Mouse (Mus musculus): ENCODE data around the gene Ptger2. TPM values are rescaled to one million over a fixed set of nuclear protein-coding genes. Genes with fewer than 3 reads are reported as not detected.
"Not testable (repeated sequence)": the region's sequence is repeated elsewhere in the genome, so short reads cannot be mapped to it uniquely, and the experiment has no call there.

Ptger2 gene
- polyA plus RNA-seq (2015; fragmentation: Nextera tagmentation; extraction: Ambion mirVana), result 0.40 and 0.47 TPM in 2 replicates

GRCm38 (mm10) chr14:44987674-44988355 lies at the start of gene Ptger2:
Gene Ptger2 (plus strand): TSS chr14:44988195.
- Histone ChIP-seq H3K4me3 (replicated peaks; ENCODE audit: low read length) (peak within 1 kb of the TSS; percentile 50), H3K4me1 (replicated peaks; ENCODE audit: control insufficient read depth, insufficient read depth, low read length) (peaks cover 15% of the 10 kb centered on the region), H3K9ac (replicated peaks; ENCODE audit: low read depth, low read length) (peak within 1 kb of the TSS; percentile 43), H3K4me2 (ENCODE audit: low read length) (peak within 1 kb of the TSS; percentile 92)
- WGBS, result 10% methylated on average over 6 of the region's 6 CpGs
- H3K27me3 ChIP-seq (replicated peaks; ENCODE audit: control insufficient read depth, insufficient read depth, low read length); H3K9me3 ChIP-seq (ENCODE audit: control insufficient read depth, low read length); H3K36me3 ChIP-seq (ENCODE audit: control insufficient read depth, insufficient read depth); H3K27ac ChIP-seq (ENCODE audit: low read length): not testable (repeated sequence)
- peak; percentile 59 for ATAC-seq

- 30% methylated on average over 1 of the region's 1 CpGs for whole genome bisulfite sequencing
- Histone ChIP-seq H3K9me3 (ENCODE audit: control insufficient read depth, low read length) (no peaks in the 10 kb centered on the region), H3K36me3 (ENCODE audit: control insufficient read depth, insufficient read depth) (no peaks in the 10 kb centered on the region), H3K4me1 (replicated peaks; ENCODE audit: control insufficient read depth, insufficient read depth, low read length) (no peaks in the 10 kb centered on the region), H3K27ac (ENCODE audit: low read length) (peak overlapping the region; percentile 8; the same call in 1 of the 2 replicates), H3K9ac (replicated peaks; ENCODE audit: low read depth, low read length) (no peak overlapping the region), H3K4me3 (replicated peaks; ENCODE audit: low read length) (no peak overlapping the region), H3K27me3 (replicated peaks; ENCODE audit: control insufficient read depth, insufficient read depth, low read length) (no peaks in the 10 kb centered on the region), H3K4me2 (ENCODE audit: low read length) (no peak overlapping the region)
- peak; percentile 72 for ATAC-seq
Observed at GRCm38 (mm10) chr14:44960746-44961145, 27.2 kb upstream of the Ptger2 start.

- H3K9ac ChIP-seq (replicated peaks; ENCODE audit: low read depth, low read length); H3K36me3 ChIP-seq (ENCODE audit: control insufficient read depth, insufficient read depth); H3K4me3 ChIP-seq (replicated peaks; ENCODE audit: low read length); H3K27me3 ChIP-seq (replicated peaks; ENCODE audit: control insufficient read depth, insufficient read depth, low read length); H3K27ac ChIP-seq (ENCODE audit: low read length); H3K9me3 ChIP-seq (ENCODE audit: control insufficient read depth, low read length); H3K4me1 ChIP-seq (replicated peaks; ENCODE audit: control insufficient read depth, insufficient read depth, low read length); H3K4me2 ChIP-seq (ENCODE audit: low read length): not testable (repeated sequence)
- WGBS, result 7% methylated on average over 4 of the region's 4 CpGs
- peak; percentile 43 for ATAC-seq
Observed at GRCm38 (mm10) chr14:44977278-44977677, 10.7 kb upstream of the Ptger2 start.

- no peaks in the 10 kb centered on the region for H3K27me3 ChIP-seq (replicated peaks; ENCODE audit: control insufficient read depth, insufficient read depth, low read length)
- H3K4me3 ChIP-seq (replicated peaks; ENCODE audit: low read length), result no peak overlapping the region
- WGBS, result 48% methylated on average over 3 of the region's 3 CpGs
- H3K36me3 ChIP-seq (ENCODE audit: control insufficient read depth, insufficient read depth), result no peaks in the 10 kb centered on the region
- H3K27ac ChIP-seq (ENCODE audit: low read length), result no peak overlapping the region
- no peaks in the 10 kb centered on the region for H3K4me1 ChIP-seq (replicated peaks; ENCODE audit: control insufficient read depth, insufficient read depth, low read length)
- H3K9ac ChIP-seq (replicated peaks; ENCODE audit: low read depth, low read length), result no peak overlapping the region
- no peak for ATAC-seq
- no peaks in the 10 kb centered on the region for H3K9me3 ChIP-seq (ENCODE audit: control insufficient read depth, low read length)
- H3K4me2 ChIP-seq (ENCODE audit: low read length), result no peak overlapping the region
Observed at GRCm38 (mm10) chr14:44979887-44980286, 8.1 kb upstream of the Ptger2 start.

GRCm38 (mm10) chr14:44981490-44981889 lies 6.5 kb upstream of the Ptger2 start:
- H3K9me3 ChIP-seq (ENCODE audit: control insufficient read depth, low read length), result no peaks in the 10 kb centered on the region
- H3K4me2 ChIP-seq (ENCODE audit: low read length), result no peak overlapping the region
- whole genome bisulfite sequencing, result 18% methylated on average over 4 of the region's 4 CpGs
- ATAC-seq, result no peak
- H3K27me3 ChIP-seq (replicated peaks; ENCODE audit: control insufficient read depth, insufficient read depth, low read length), result no peaks in the 10 kb centered on the region
- no peaks in the 10 kb centered on the region for H3K4me1 ChIP-seq (replicated peaks; ENCODE audit: control insufficient read depth, insufficient read depth, low read length)
- H3K4me3 ChIP-seq (replicated peaks; ENCODE audit: low read length), result no peak overlapping the region
- H3K36me3 ChIP-seq (ENCODE audit: control insufficient read depth, insufficient read depth), result no peaks in the 10 kb centered on the region
- H3K9ac ChIP-seq (replicated peaks; ENCODE audit: low read depth, low read length), result no peak overlapping the region
- no peak overlapping the region for H3K27ac ChIP-seq (ENCODE audit: low read length)

- Histone ChIP-seq H3K9me3 (ENCODE audit: control insufficient read depth, low read length) (no peaks in the 10 kb centered on the region), H3K27ac (ENCODE audit: low read length) (no peak overlapping the region), H3K4me1 (replicated peaks; ENCODE audit: control insufficient read depth, insufficient read depth, low read length) (peaks cover 13% of the 10 kb centered on the region), H3K4me3 (replicated peaks; ENCODE audit: low read length) (no peak overlapping the region), H3K9ac (replicated peaks; ENCODE audit: low read depth, low read length) (no peak overlapping the region), H3K36me3 (ENCODE audit: control insufficient read depth, insufficient read depth) (no peaks in the 10 kb centered on the region), H3K27me3 (replicated peaks; ENCODE audit: control insufficient read depth, insufficient read depth, low read length) (no peaks in the 10 kb centered on the region), H3K4me2 (ENCODE audit: low read length) (no peak overlapping the region)
- 29% methylated on average over 9 of the region's 9 CpGs for WGBS
- no peak for ATAC-seq
Observed at GRCm38 (mm10) chr14:44984106-44984505, 3.9 kb upstream of the Ptger2 start.

GRCm38 (mm10) chr14:44986248-44986647 lies 1.7 kb upstream of the Ptger2 start:
- Histone ChIP-seq H3K4me1 (replicated peaks; ENCODE audit: control insufficient read depth, insufficient read depth, low read length) (peaks cover 15% of the 10 kb centered on the region), H3K9ac (replicated peaks; ENCODE audit: low read depth, low read length) (no peak overlapping the region), H3K4me3 (replicated peaks; ENCODE audit: low read length) (no peak overlapping the region), H3K9me3 (ENCODE audit: control insufficient read depth, low read length) (no peaks in the 10 kb centered on the region), H3K4me2 (ENCODE audit: low read length) (no peak overlapping the region), H3K27ac (ENCODE audit: low read length) (no peak overlapping the region), H3K36me3 (ENCODE audit: control insufficient read depth, insufficient read depth) (no peaks in the 10 kb centered on the region), H3K27me3 (replicated peaks; ENCODE audit: control insufficient read depth, insufficient read depth, low read length) (peaks cover 8% of the 10 kb centered on the region; the same call in 1 of the 2 replicates)
- no peak for ATAC-seq

- H3K4me2 ChIP-seq (ENCODE audit: low read length), result peak overlapping the region; percentile 92
- no peak overlapping the region for H3K27ac ChIP-seq (ENCODE audit: low read length)
- peaks cover 8% of the 10 kb centered on the region; the same call in 1 of the 2 replicates for H3K27me3 ChIP-seq (replicated peaks; ENCODE audit: control insufficient read depth, insufficient read depth, low read length)
- H3K4me3 ChIP-seq (replicated peaks; ENCODE audit: low read length), result peak overlapping the region; percentile 50
- peaks cover 15% of the 10 kb centered on the region for H3K4me1 ChIP-seq (replicated peaks; ENCODE audit: control insufficient read depth, insufficient read depth, low read length)
- peak; percentile 51 for ATAC-seq
- 4% methylated on average over 14 of the region's 14 CpGs for WGBS
- peak overlapping the region; percentile 43 for H3K9ac ChIP-seq (replicated peaks; ENCODE audit: low read depth, low read length)
- no peaks in the 10 kb centered on the region for H3K9me3 ChIP-seq (ENCODE audit: control insufficient read depth, low read length)
- no peaks in the 10 kb centered on the region for H3K36me3 ChIP-seq (ENCODE audit: control insufficient read depth, insufficient read depth)
Observed at GRCm38 (mm10) chr14:44988456-44989016, 541 bp downstream of the Ptger2 start.

- Histone ChIP-seq H3K27ac (ENCODE audit: low read length) (no peak overlapping the region), H3K36me3 (ENCODE audit: control insufficient read depth, insufficient read depth) (no peaks in the 10 kb centered on the region), H3K4me3 (replicated peaks; ENCODE audit: low read length) (peak overlapping the region; percentile 50), H3K9ac (replicated peaks; ENCODE audit: low read depth, low read length) (peak overlapping the region; percentile 43), H3K9me3 (ENCODE audit: control insufficient read depth, low read length) (no peaks in the 10 kb centered on the region), H3K4me2 (ENCODE audit: low read length) (peak overlapping the region; percentile 92), H3K4me1 (replicated peaks; ENCODE audit: control insufficient read depth, insufficient read depth, low read length) (peaks cover 15% of the 10 kb centered on the region), H3K27me3 (replicated peaks; ENCODE audit: control insufficient read depth, insufficient read depth, low read length) (peaks cover 8% of the 10 kb centered on the region; the same call in 1 of the 2 replicates)
- 1% methylated on average over 45 of the region's 45 CpGs for WGBS
- peak; percentile 55 for ATAC-seq
Observed at GRCm38 (mm10) chr14:44989017-44989721, 1.2 kb downstream of the Ptger2 start.

Data from forebrain, embryonic 16.5 days (tissue).